Mouse (Mus musculus) liver, adult 2 months (tissue): ENCODE results near the gene Reep3.

Experiments
- CTCF ChIP-seq: fragments of 200-500 bp; IDR thresholded peaks from 2 replicates; pipeline ENCODE4 v1.5.1; 2011; ENCODE audit warnings: low read depth, low read length, control low read depth
- POLR2A ChIP-seq: fragments of 200-500 bp; IDR thresholded peaks from 2 replicates; pipeline ENCODE4 v1.6.1; 2011; ENCODE audit warnings: low read length, control low read depth; ENCODE audit not compliant: insufficient read depth; ENCODE audit errors: extremely low read depth

DNA sequence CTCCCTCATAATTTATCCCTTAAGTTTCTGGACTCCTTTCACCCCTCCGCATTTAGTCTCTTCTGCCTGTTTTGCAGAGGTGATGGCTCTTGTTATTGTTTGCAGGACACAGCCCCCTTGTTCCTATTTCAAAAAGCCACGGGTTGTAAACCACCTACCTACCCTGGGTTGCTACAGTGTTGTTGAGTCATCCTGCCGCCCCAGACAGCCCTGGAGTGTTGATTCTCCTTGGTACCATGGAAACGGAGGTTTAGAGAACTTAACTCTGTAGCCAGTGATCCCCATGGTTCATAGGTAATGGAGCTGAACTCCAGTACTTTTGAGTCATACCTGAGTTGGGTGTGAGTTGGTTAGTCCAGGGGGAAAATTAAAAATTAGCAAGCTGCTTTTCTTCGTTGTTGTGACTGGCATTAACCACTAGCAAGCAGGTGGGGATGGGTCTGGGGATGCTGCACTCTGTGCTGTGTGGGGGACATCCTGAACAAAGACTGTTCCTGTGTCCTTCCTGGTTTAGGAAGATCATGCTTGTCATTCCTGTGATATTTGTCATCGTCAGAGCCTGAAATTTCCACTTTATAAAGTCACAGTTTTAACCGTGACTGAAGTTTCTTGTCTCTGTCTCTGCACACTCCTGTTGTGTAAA lies 1.8 kb upstream of the Reep3 start:
- no peak for TF ChIP-seq POLR2A
- no peak for TF ChIP-seq CTCF
